Mouse (Mus musculus): Measurements from ENCODE around the gene Bud23. TPM values are rescaled to one million over a fixed set of nuclear protein-coding genes. Genes with fewer than 3 reads are reported as not detected.
"Not testable (repeated sequence)": the region's sequence is repeated elsewhere in the genome, so short reads cannot be mapped to it uniquely, and the experiment has no call there.

The Bud23 gene
- total RNA-seq (2015; ENCODE audit: low replicate concordance) (23.4 and 30.9 TPM in 2 replicates), total RNA-seq (2017; ENCODE audit: low replicate concordance) (12.0 and 17.3 TPM in 2 replicates)

- not testable (repeated sequence) for ATAC-seq (replicated peaks; ENCODE audit: low FRiP score, poor library complexity, severe bottlenecking)
Measured at GRCm38 (mm10) chr5:135064909-135065446, at the start of gene Bud23. Gene Bud23, minus strand, starts transcription at chr5:135064959.

GRCm38 (mm10) chr5:135113782-135114181, 49.0 kb upstream of the Bud23 start:
- no peak for ATAC-seq (replicated peaks; ENCODE audit: low FRiP score, poor library complexity, severe bottlenecking)

GRCm38 (mm10) chr5:135109976-135110375, 45.2 kb upstream of the Bud23 start:
- no peak for ATAC-seq (replicated peaks; ENCODE audit: low FRiP score, poor library complexity, severe bottlenecking)

- ATAC-seq (replicated peaks; ENCODE audit: low FRiP score, poor library complexity, severe bottlenecking) = no peak
Measured at GRCm38 (mm10) chr5:135109426-135109825, 44.7 kb upstream of the Bud23 start.

- no peak for ATAC-seq (replicated peaks; ENCODE audit: low FRiP score, poor library complexity, severe bottlenecking)
Measured at GRCm38 (mm10) chr5:135109017-135109416, 44.3 kb upstream of the Bud23 start.

- no peak for ATAC-seq (replicated peaks; ENCODE audit: low FRiP score, poor library complexity, severe bottlenecking)
Measured at GRCm38 (mm10) chr5:135107521-135108501, 43.1 kb upstream of the Bud23 start.

GRCm38 (mm10) chr5:135106758-135107256, 42.0 kb upstream of the Bud23 start:
- ATAC-seq (replicated peaks; ENCODE audit: low FRiP score, poor library complexity, severe bottlenecking) = peak; percentile 73

GRCm38 (mm10) chr5:135103999-135104660, 39.4 kb upstream of the Bud23 start:
- no peak for ATAC-seq (replicated peaks; ENCODE audit: low FRiP score, poor library complexity, severe bottlenecking)

GRCm38 (mm10) chr5:135100981-135101380, 36.2 kb upstream of the Bud23 start:
- ATAC-seq (replicated peaks; ENCODE audit: low FRiP score, poor library complexity, severe bottlenecking) = no peak

- no peak for ATAC-seq (replicated peaks; ENCODE audit: low FRiP score, poor library complexity, severe bottlenecking)
Measured at GRCm38 (mm10) chr5:135089653-135090052, 24.9 kb upstream of the Bud23 start, which contains the start of gene Mlxipl. Gene Mlxipl, plus strand, starts transcription at chr5:135089890.

- no peak for ATAC-seq (replicated peaks; ENCODE audit: low FRiP score, poor library complexity, severe bottlenecking)
Measured at GRCm38 (mm10) chr5:135086871-135087270, 22.1 kb upstream of the Bud23 start.

GRCm38 (mm10) chr5:135080539-135080938, 15.8 kb upstream of the Bud23 start:
- ATAC-seq (replicated peaks; ENCODE audit: low FRiP score, poor library complexity, severe bottlenecking) = no peak

GRCm38 (mm10) chr5:135079578-135079977, 14.8 kb upstream of the Bud23 start:
- ATAC-seq (replicated peaks; ENCODE audit: low FRiP score, poor library complexity, severe bottlenecking) = no peak

- ATAC-seq (replicated peaks; ENCODE audit: low FRiP score, poor library complexity, severe bottlenecking) = 0 out of 2 replicates have a peak, but pooled peaks have one; percentile 7
Measured at GRCm38 (mm10) chr5:135078482-135078810, 13.7 kb upstream of the Bud23 start.

- peak; percentile 78 for ATAC-seq (replicated peaks; ENCODE audit: low FRiP score, poor library complexity, severe bottlenecking)
Measured at GRCm38 (mm10) chr5:135077564-135078481, 13.1 kb upstream of the Bud23 start, which contains the start of gene Vps37d. Gene Vps37d, minus strand, starts transcription at chr5:135078266.

GRCm38 (mm10) chr5:135076931-135077505, 12.3 kb upstream of the Bud23 start:
- ATAC-seq (replicated peaks; ENCODE audit: low FRiP score, poor library complexity, severe bottlenecking) = no peak

GRCm38 (mm10) chr5:135076368-135076767, 11.6 kb upstream of the Bud23 start:
- ATAC-seq (replicated peaks; ENCODE audit: low FRiP score, poor library complexity, severe bottlenecking) = no peak

- no peak for ATAC-seq (replicated peaks; ENCODE audit: low FRiP score, poor library complexity, severe bottlenecking)
Measured at GRCm38 (mm10) chr5:135075655-135076054, 10.9 kb upstream of the Bud23 start.
